Mouse (Mus musculus) hindbrain, embryonic 15.5 days (tissue): ENCODE measurements around the gene Id1. TPM values are rescaled to one million over a fixed set of nuclear protein-coding genes. Genes with fewer than 3 reads are reported as not detected.

Source experiments
- ATAC-seq: fragments of 200-750 bp; cut with Nextera tagmentation; 2 replicates; pipeline ENCODE4 v1.8.0; 2017; ENCODE audit warnings: low read depth, moderate number of reproducible peaks, moderate TSS enrichment; ENCODE audit not compliant: low FRiP score
- H3K27ac ChIP-seq: fragments of 300-500 bp; sonication (generic); replicated peaks from 2 replicates; pipeline ENCODE4 v1.5.1; 2015; ENCODE audit warnings: mild to moderate bottlenecking, inconsistent platforms
- H3K27me3 ChIP-seq: fragments of 300-500 bp; sonication (generic); 2 replicates; pipeline ENCODE4 v1.6.1; 2015; ENCODE audit warnings: control low read depth, inconsistent platforms
- H3K36me3 ChIP-seq: fragments of 300-500 bp; sonication (generic); 2 replicates; pipeline ENCODE4 v1.6.1; 2015; ENCODE audit warnings: control low read depth, inconsistent platforms
- H3K4me1 ChIP-seq: fragments of 300-500 bp; sonication (generic); replicated peaks from 2 replicates; pipeline ENCODE4 v1.6.1; 2015; ENCODE audit warnings: control low read depth, inconsistent platforms
- H3K4me2 ChIP-seq: fragments of 300-500 bp; sonication (generic); 2 replicates; pipeline ENCODE4 v1.6.1; 2015; ENCODE audit warnings: moderate library complexity, mild to moderate bottlenecking, inconsistent platforms
- H3K4me3 ChIP-seq: fragments of 300-500 bp; sonication (generic); 2 replicates; pipeline ENCODE4 v1.5.1; 2015; ENCODE audit warnings: mild to moderate bottlenecking, inconsistent platforms
- H3K9ac ChIP-seq: fragments of 300-500 bp; sonication (generic); 2 replicates; pipeline ENCODE4 v1.6.1; 2015; ENCODE audit warnings: inconsistent platforms
- H3K9me3 ChIP-seq: fragments of 300-500 bp; sonication (generic); 2 replicates; pipeline ENCODE4 v1.6.1; 2016; ENCODE audit warnings: control low read depth, inconsistent platforms
- WGBS: fragments of 180-500 bp; shearing (Covaris S2); methylation state at CpG from one replicate; pipeline ENCODE4 v1.1.7; 2015; 5-methylcytosine and 5-hydroxymethylcytosine counted together
- polyA plus RNA-seq: library from polyadenylated mRNA; unstranded; fragments of >200 nt; fragmentation: Nextera tagmentation; extraction: Ambion mirVana; gene quantifications from 2 replicates; pipeline ENCODE4 v1.2.1, GENCODE M21; 2015

The Id1 gene
- polyA plus RNA-seq, 1 experiment from 2014 or later = 57.5 TPM

DNA sequence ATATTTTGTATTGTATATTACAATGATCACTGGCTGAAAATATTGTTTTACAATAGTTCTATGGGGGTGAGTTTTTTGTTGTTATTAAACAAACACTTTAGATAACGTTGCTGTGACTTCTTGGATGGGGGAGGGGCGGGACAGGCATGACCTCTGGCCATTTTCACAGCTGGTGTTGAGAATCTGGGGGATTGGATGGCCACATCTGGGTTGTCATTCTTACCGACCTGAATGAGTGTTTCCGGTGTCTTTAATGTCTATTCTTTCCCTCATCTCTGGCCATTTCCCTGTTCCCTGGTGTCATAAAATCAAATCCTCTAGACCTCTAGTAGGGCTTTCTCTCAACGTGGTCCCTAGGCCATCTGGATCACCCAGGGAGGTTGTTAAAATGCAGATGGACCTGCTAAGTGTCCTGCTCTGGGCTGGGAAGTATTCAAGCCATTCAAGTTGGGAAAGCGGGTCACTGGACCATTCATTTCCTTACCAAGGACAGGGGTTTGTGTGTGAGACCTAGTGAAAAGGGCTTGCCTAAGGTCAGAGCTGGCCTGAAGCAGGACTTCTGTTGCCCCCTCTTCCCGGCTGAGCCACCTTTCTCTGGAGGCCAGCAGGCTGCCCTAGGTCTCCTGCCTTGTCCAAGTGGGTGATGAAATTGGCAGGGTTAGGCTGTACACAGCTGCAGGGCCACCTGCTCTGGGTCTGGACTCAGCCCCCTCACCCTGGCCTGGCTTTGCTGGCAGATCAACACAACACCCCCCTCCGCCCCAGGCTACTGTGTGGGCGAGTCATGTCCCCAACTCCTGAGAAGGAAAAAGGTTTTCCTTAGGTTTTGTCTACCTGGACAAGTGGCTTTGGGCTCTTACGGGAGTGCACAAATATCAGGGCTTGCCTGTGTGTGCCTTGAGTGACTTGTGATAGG lies 1.5 kb downstream of the Id1 start:
- Histone ChIP-seq H3K27ac (peak overlapping the region; percentile 68), H3K4me1 (peaks cover 63% of the 10 kb centered on the region), H3K9me3 (no peaks in the 10 kb centered on the region), H3K4me3 (peak overlapping the region; percentile 47), H3K27me3 (no peaks in the 10 kb centered on the region), H3K4me2 (peak overlapping the region; percentile 75), H3K36me3 (no peaks in the 10 kb centered on the region), H3K9ac (peak overlapping the region; percentile 30)
- 11% methylated on average over 10 of the region's 10 CpGs for WGBS
- no peak for ATAC-seq

DNA sequence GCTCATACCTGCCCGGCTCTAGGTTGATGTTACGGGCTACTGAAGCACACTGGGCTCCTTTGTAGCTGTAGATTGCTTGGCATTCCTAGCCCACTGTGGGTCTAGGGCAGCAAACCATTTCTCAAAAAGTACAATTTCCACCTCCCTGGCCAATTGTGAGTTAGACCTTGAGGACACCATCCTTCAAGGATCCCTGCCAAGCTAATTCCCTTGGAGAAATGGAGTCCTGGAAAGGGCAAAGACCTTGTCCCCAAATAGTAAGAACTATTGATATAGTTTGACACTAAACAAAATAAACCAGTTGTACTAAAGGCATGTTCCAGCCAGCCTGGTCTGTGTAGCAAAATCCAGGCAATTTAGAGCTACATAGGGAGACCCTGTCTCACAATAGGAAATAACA lies 2.3 kb downstream of the Id1 start:
- H3K27ac ChIP-seq = peak overlapping the region; percentile 68
- H3K4me2 ChIP-seq = peak overlapping the region; percentile 75
- ATAC-seq = no peak
- no peaks in the 10 kb centered on the region for H3K36me3 ChIP-seq
- H3K9ac ChIP-seq = 0 out of 2 replicates have a peak overlapping the region, but pooled peaks have one; percentile 30
- WGBS = 56% methylated on average over 2 of the region's 2 CpGs
- no peaks in the 10 kb centered on the region for H3K9me3 ChIP-seq
- peak overlapping the region; percentile 47 for H3K4me3 ChIP-seq
- no peaks in the 10 kb centered on the region for H3K27me3 ChIP-seq
- peaks cover 63% of the 10 kb centered on the region for H3K4me1 ChIP-seq

DNA sequence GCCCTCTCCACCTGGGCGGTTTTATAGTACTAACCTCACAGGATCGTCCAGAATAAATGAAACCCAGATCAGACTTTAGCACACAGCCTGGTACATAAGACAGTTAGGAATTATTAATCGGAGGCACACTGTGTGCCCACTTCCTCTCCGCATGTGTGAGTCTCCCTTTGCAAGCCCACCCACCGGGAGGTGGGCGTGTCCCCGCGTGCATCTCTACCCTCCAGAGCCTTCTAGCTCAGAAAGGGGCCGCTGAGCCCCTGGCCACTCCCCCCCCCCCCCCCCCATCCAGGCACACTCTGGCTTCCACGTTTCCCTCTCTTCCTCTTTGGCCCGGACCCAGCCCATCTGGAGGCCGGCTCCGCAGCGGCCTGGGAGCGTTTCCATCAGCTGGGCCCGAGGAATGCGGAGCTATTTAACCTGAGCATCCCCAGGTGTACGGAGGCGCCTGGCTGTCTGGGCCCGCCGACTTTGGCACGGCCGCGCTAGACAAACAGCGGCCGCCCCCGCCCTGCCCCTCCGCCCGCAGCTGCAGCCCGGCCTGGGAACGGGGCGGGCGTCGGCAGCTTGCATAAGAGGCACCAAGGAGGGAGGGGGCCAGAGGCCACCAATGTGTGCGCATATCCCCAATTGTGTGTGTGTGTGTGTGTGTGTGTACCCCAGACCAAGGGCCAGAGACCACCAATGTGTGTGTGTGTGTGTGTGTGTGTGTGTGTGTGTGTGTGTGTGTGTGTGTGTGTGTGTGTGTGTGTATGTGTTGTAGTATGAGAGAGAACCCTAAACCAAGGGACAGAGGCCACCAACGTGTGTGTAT lies 3.2 kb downstream of the Id1 start:
- H3K9ac ChIP-seq = peak overlapping the region; percentile 39
- H3K4me2 ChIP-seq = peak overlapping the region; percentile 75
- peak overlapping the region; percentile 47 for H3K4me3 ChIP-seq
- H3K4me1 ChIP-seq = peaks cover 60% of the 10 kb centered on the region
- 1% methylated on average over 32 of the region's 36 CpGs for WGBS
- H3K36me3 ChIP-seq = no peaks in the 10 kb centered on the region
- peak overlapping the region; percentile 68 for H3K27ac ChIP-seq
- no peaks in the 10 kb centered on the region for H3K27me3 ChIP-seq
- peak; percentile 12 for ATAC-seq
- H3K9me3 ChIP-seq = no peaks in the 10 kb centered on the region

DNA sequence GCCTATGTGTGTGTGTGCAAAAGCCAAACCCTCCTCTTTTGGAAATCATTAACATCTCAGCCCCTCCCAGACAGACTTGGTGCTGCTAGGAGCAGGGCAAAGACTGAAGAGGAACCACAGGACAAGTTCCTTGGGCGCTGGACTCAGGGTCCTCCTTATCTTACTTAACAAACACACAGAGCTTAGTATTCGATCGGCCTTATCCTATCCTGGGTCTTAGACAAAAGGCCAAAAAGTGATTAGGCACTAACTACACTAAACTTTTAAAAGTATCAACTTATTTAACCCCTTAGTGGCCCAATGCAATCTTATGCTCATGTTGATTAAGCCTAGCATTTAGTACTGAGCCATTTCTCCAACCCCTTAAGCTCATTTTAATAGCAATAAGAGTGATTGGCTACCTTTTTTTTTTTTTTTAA lies 3.8 kb downstream of the Id1 start:
- Histone ChIP-seq H3K27me3 (no peaks in the 10 kb centered on the region), H3K9me3 (no peaks in the 10 kb centered on the region), H3K4me2 (peak overlapping the region; percentile 75; the same call in 1 of the 2 replicates), H3K36me3 (no peaks in the 10 kb centered on the region), H3K9ac (no peak overlapping the region), H3K4me1 (peaks cover 54% of the 10 kb centered on the region), H3K4me3 (no peak overlapping the region), H3K27ac (peak overlapping the region; percentile 68; the same call in 1 of the 2 replicates)
- ATAC-seq = no peak
- WGBS = 27% methylated on average over 3 of the region's 3 CpGs

DNA sequence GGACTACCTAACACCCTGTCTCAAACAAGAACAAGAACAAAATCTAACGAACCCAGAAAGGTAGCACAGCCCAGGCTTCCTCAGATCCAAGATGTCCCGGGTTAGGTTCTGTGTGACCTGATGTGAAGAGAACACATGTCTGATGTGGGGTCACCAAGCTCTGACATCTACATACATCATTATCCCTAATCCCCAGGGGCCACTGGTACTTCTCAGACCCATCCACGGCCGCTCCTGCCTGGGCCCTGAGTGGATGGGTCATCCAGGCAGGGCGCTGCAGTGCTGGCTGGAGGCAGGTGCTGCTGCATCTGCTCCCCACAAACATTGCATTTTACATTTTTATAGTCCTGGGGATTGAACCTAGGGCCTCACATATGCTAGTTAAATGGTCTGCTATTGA lies 4.4 kb downstream of the Id1 start:
- Histone ChIP-seq H3K36me3 (no peaks in the 10 kb centered on the region), H3K4me3 (no peak overlapping the region), H3K4me1 (peaks cover 50% of the 10 kb centered on the region), H3K4me2 (no peak overlapping the region), H3K9ac (no peak overlapping the region), H3K27ac (no peak overlapping the region), H3K9me3 (no peaks in the 10 kb centered on the region), H3K27me3 (no peaks in the 10 kb centered on the region)
- no peak for ATAC-seq
- 50% methylated on average over 5 of the region's 5 CpGs for WGBS

DNA sequence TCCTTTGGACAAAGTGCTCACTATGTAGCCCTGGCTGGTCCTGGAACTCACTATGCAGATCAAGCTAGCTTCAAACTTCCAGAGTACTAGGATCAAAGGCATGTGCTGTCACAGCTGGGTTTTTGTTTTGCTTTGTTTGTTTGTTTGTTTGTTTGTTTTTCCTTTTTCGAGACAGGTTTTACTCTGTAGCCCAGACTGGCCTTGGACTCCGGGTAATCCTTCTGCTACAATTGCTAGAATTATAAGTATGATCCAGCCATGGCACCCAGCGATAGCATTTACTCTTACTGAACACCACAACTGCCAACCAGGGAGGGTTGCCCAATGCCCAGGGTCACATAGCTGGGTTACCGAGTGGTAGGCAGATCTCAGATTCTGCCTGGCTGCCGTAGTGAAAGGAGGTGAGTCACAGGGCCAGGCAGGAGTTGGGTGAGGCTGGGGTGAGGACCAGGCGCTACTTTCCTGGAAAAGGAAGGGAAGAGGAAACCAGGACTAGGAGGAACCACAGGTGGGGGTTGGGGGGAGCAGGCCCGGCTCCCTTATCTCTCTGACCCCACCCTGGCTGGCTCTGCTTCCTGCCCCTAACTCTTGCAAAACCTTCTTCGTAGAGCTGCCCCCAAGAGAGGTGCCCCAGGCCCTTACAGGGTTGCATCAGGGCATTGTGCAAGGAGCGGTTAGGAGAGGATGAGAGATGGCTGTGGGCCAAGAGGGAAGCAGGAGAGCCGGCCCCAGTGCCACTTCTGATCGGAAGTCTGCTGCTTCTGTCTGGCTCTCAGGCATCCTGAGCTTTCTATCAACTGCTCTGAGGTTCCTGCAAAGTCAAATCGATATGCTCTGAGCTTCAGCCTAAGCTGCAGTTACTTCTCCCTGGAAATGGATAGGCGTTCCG lies 5.3 kb downstream of the Id1 start:
- Histone ChIP-seq H3K9ac (no peak overlapping the region), H3K4me1 (peaks cover 41% of the 10 kb centered on the region), H3K9me3 (no peaks in the 10 kb centered on the region), H3K4me2 (peak overlapping the region; percentile 24), H3K27ac (peak overlapping the region; percentile 49; the same call in 1 of the 2 replicates), H3K27me3 (no peaks in the 10 kb centered on the region), H3K36me3 (no peaks in the 10 kb centered on the region), H3K4me3 (no peak overlapping the region)
- WGBS = 42% methylated on average over 14 of the region's 14 CpGs
- ATAC-seq = no peak; the same call in 1 of the 2 replicates

DNA sequence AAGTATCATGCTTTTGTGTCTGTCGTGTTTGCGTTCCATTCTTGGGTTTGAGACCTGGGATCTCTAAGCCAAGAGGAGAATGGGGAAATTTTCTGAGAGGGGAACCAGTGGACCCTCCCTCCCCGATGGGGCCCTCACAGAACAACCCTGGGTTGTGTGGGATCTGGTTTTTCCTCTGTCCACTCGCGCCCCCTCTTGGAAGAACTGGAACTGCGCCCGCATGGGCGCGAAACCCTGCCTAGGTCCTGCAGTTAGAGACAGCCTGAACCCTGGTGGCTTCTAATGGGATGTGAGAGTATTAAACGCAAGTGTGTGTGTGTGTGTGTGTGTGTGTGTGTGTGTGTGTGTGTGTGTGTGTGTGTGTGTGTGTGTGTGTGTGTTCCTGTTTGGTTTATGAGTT lies 6.4 kb downstream of the Id1 start:
- Histone ChIP-seq H3K36me3 (no peaks in the 10 kb centered on the region), H3K27me3 (no peaks in the 10 kb centered on the region), H3K4me1 (peaks cover 31% of the 10 kb centered on the region), H3K27ac (0 out of 2 replicates have a peak overlapping the region, but pooled peaks have one; percentile 49), H3K4me3 (no peak overlapping the region), H3K9me3 (no peaks in the 10 kb centered on the region), H3K4me2 (no peak overlapping the region), H3K9ac (no peak overlapping the region)
- peak; percentile 36; the same call in 1 of the 2 replicates for ATAC-seq
- 22% methylated on average over 10 of the region's 10 CpGs for WGBS

DNA sequence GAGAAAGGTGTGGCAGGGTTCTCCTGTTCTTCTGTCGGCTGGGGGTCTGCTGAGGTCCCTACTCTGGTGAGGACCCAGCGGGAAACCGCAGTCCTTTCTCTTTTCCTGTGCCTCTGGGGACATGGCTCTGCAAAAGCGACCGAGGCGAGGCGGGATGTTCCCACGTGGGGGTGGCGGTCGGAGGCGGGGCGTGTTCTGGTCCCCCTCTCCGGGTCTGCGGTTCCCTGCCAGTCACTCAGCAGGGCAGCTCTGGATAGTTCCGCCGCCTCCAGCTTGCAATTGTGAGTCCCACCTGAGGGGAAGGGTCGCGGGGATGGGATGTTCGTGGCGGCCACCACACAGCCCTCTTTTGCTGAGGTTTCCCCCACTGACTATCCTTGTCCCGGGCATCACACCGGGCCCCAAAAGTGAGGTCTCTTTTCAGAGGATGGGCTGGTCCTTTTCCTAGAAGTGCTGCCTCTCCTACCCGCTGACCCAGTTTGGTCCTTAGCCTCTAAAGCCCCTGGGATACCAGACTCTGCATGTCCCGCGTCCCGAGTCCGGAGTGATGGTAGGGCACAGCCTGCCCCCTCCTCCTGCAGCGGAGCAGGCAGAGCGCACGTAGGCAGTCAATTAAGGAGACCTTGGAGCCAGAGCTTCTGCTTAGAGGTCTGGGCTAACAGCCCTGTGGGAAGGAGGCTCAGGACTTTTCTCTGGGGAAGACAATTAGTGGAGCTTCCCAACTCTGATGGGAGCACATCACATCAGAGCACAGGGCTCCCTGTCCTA lies 18.1 kb downstream of the Id1 start, which contains the start of gene Cox4i2:
Gene Cox4i2, plus strand, starts transcription at position 230 of the 768 bp plus-strand sequence.
- no peak for ATAC-seq
- 3% methylated on average over 30 of the region's 30 CpGs for whole genome bisulfite sequencing
- Histone ChIP-seq H3K36me3 (no peaks in the 10 kb centered on the region), H3K27ac (no peak within 1 kb of the TSS), H3K9me3 (no peaks in the 10 kb centered on the region), H3K9ac (peak within 1 kb of the TSS; percentile 16; the same call in 1 of the 2 replicates), H3K4me1 (peaks cover 21% of the 10 kb centered on the region), H3K4me2 (peak within 1 kb of the TSS; percentile 52), H3K27me3 (0 out of 2 replicates have a peak, but pooled peaks cover 5% of the 10 kb centered on the region), H3K4me3 (peak within 1 kb of the TSS; percentile 11; the same call in 1 of the 2 replicates)

DNA sequence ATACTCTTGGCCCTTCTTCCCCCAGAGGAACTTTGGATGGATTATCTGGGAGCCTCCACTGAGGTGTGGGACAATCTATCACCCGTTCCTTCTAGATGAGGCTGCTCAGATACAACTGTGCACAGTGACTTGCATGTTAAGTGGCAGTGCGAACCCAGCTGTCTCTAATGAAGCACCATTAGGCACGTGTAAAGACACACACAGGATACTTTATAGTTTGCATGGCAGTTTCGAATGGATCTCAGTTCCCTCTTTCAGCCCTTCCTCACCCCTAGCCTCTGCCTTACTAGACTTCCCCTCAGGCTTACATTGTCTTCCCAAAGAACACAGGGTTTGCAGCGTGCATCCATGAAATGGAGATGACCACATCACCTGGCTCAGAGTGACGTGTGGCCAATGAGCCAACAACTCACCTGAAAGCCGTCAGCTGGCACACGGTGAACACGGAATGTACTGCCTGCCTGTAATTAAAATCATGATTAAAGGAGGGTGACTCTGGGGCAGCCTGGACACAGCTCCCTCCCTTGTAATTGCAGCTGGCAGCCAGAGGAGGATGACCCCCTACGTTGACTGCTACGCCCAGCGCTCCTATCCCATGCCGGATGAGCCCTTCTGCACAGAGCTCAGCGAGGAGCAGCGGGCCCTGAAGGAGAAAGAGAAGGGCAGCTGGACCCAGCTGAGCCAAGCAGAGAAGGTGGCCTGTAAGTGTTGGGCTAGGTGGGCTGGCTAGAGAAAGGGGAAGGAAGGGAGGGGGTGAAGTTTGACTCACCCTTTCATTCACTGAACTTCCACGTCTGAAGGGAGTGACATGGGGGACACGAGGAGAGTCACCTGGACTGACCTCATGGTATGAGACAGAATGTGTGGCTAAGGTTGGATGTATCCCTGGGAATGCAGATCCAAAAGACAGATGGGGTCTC lies 20.7 kb downstream of the Id1 start:
- H3K27me3 ChIP-seq = 0 out of 2 replicates have a peak, but pooled peaks cover 5% of the 10 kb centered on the region
- whole genome bisulfite sequencing = 55% methylated on average over 17 of the region's 17 CpGs
- no peak for ATAC-seq

DNA sequence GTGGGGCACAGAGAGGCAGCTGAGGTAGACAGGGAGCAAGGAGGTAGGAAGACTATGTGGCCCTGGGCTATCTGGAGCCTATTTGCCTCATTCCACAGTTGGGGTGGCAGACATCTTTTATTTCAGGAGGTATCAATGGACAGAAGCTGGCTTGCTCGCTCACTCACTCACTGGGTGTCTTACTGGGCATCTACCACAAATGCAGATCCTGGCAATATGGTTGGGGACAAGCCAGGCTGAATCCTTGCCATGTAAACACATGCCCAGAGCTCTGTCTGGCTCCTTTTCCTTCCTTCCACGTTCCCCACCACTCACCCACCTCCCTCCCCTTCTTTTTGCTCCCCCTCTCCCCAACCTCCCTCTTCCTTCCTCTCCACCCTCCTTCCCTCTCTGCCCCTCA lies 21.4 kb downstream of the Id1 start:
- Histone ChIP-seq H3K9ac (no peak overlapping the region), H3K9me3 (no peaks in the 10 kb centered on the region), H3K4me1 (peaks cover 21% of the 10 kb centered on the region), H3K36me3 (no peaks in the 10 kb centered on the region), H3K27me3 (0 out of 2 replicates have a peak, but pooled peaks cover 5% of the 10 kb centered on the region), H3K27ac (no peak overlapping the region), H3K4me3 (no peak overlapping the region), H3K4me2 (no peak overlapping the region)
- 0 out of 2 replicates have a peak, but pooled peaks have one; percentile 36 for ATAC-seq
- WGBS = 66% methylated on average over 2 of the region's 2 CpGs

More for the DNA sequence above, 20.7 kb downstream of the Id1 start:
- no peaks in the 10 kb centered on the region for H3K36me3 ChIP-seq
- no peak overlapping the region for H3K4me2 ChIP-seq
- H3K27ac ChIP-seq = no peak overlapping the region
- no peak overlapping the region for H3K4me3 ChIP-seq
- H3K9ac ChIP-seq = no peak overlapping the region
- H3K9me3 ChIP-seq = no peaks in the 10 kb centered on the region
- peaks cover 21% of the 10 kb centered on the region for H3K4me1 ChIP-seq
